Mouse (Mus musculus) E14TG2a.4 (cell line): Measurements from ENCODE around the gene Epb41l3.

Source experiments
- CTCF ChIP-seq: conservative IDR thresholded peaks from 2 replicates; pipeline ENCODE4 v1.5.1; 2014; ENCODE audit warnings: low read length
- NANOG ChIP-seq: IDR thresholded peaks from 2 replicates; pipeline ENCODE4 v1.6.1; 2014; ENCODE audit warnings: borderline replicate concordance, low read length, mixed read lengths

GRCm38 (mm10) chr17:69239423-69239822 lies 163.9 kb downstream of the Epb41l3 start:
- TF ChIP-seq CTCF (no peak), NANOG (no peak)
